Mouse (Mus musculus) erythroblast, embryonic 14.5 days (primary cell): ENCODE data around the gene Vat1l.

Experiments used
- GATA1 ChIP-seq: IDR thresholded peaks from 2 replicates; pipeline ENCODE4 v1.6.1; 2012; ENCODE audit warnings: low read length, inconsistent platforms, mixed read lengths
- TAL1 ChIP-seq: IDR thresholded peaks from 3 replicates; pipeline ENCODE4 v1.6.1; 2012; ENCODE audit warnings: low read length, inconsistent platforms, mixed read lengths

DNA sequence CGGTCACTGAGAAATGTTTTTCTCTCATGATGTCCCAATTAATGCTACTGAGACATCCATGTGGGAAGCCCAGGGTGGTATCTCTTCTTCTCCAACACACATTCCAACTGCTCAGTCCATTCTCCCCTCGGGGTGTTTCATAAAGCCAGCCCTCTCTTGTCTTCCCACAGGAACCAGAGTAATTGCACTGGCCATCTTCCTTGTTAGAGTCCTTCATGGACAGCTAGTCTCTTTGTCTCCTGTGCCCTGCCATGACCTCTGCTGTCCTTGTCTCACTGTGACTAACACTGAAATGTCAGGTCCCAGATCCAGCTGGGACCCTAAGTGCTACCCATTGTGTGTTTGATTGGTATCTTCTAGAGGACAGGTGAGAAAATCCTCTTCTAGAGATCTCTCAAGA is 116.7 kb downstream of the Vat1l start:
- no peak for TF ChIP-seq GATA1
- TF ChIP-seq TAL1 = no peak
